Mouse (Mus musculus): ENCODE results near the gene Hist1h4c.

Gene Hist1h4c

DNA sequence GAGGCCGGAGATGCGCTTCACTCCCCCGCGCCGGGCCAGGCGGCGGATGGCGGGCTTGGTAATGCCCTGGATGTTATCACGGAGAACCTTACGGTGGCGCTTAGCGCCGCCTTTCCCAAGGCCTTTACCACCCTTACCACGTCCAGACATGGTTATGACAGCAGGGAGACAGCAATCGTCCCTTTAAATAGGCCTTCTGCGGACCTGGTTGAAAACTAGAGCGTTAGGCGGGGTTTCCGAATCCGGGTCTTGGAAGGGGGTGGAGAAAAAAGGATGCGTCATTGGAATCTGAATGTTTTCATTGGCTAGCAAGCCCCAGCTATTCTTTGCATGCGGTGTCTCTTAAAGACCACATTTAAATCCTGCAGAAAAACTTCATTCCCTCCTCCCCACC is at the start of gene Hist1h4c:
Hist1h4c (minus strand) TSS at position 155 of the 394 bp plus-strand sequence.
- DNase-seq: peak; percentile 93

DNA sequence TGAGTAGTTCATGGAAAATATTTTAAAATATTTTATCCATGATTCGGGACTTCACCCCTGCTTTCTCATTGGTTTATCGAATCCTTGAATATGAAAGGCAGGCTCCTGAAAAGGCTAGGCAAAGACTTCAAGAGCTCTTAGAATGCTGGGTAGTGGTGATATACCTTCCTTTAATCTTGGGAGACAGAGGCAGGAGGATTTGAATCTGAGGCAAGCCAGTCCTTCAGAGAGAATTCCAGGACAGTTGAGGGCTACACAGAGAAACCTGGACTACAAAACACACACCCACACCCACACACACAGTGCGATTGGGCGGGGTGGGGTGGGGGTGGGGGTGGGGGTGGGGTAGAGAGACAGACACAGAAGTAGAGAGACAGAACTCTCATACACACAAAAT is 49.6 kb upstream of the Hist1h4c start:
- no peak for DNase-seq

DNA sequence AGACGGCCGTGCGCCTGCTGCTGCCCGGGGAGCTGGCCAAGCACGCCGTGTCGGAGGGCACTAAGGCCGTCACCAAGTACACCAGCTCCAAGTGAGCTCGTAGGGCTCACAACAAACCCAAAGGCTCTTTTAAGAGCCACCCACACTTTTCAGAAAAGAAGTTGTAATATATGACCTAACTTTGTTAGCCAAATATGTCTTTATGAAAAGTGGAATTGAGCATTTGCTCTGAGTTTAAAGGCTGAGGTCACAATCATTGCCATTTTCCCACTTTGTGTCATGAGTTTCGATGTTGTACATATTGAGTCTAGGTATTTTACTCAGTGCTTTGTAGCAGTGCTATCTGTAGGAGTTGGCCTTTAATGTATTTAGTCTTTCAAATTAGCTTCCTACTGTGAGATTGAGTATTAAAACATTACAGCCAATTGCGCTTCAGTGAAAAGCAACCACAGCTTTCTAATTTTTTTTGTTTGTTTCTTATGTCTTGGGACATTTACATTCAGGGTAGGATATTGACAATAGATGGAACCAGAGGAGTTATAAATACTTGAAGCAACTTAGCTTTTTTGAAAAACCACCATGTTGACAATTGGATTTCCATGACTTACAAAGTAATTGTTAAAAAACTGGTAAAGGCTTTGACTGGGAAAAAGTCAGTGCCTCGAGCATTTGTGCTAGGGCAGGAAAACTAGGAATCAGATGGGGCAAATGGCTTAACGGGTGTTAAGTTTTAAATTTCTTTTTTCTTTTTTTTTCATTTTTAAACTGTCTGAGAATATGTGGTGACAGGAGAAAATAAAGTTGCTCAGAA is 49.0 kb upstream of the Hist1h4c start:
- DNase-seq: no peak

DNA sequence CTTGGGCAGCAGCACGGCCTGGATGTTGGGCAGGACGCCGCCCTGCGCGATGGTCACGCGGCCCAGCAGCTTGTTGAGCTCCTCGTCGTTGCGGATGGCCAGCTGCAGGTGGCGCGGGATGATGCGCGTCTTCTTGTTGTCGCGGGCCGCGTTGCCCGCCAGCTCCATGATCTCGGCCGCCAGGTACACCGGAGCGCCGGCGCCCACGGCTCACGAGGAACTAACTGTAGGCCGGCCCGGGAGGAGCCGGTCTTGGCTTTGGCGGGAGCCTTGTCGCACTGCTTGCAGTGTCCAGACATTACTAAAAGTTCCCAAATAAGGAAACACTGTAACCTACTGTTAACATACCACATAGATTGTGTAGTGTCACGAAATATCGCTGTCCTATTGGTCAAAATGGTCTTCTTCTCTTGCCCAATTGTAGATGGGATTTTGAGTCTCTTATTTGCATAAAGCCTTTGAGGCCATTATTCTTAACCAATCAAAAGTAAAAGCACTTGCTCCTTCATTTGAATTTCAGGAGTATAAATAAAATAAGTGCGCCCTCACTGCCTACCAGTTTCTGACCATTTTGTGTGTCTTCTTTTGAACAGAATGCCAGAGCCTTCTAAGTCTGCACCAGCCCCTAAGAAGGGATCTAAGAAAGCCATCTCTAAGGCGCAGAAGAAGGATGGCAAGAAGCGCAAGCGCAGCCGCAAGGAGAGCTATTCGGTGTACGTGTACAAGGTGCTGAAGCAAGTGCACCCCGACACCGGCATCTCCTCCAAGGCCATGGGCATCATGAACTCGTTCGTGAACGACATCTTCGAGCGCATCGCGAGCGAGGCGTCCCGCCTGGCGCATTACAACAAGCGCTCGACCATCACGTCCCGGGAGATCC is 48.2 kb upstream of the Hist1h4c start, which contains the start of gene Hist1h2bb:
Hist1h2bb (plus strand) TSS at position 534 of the 880 bp plus-strand sequence.
- DNase-seq: peak; percentile 51

DNA sequence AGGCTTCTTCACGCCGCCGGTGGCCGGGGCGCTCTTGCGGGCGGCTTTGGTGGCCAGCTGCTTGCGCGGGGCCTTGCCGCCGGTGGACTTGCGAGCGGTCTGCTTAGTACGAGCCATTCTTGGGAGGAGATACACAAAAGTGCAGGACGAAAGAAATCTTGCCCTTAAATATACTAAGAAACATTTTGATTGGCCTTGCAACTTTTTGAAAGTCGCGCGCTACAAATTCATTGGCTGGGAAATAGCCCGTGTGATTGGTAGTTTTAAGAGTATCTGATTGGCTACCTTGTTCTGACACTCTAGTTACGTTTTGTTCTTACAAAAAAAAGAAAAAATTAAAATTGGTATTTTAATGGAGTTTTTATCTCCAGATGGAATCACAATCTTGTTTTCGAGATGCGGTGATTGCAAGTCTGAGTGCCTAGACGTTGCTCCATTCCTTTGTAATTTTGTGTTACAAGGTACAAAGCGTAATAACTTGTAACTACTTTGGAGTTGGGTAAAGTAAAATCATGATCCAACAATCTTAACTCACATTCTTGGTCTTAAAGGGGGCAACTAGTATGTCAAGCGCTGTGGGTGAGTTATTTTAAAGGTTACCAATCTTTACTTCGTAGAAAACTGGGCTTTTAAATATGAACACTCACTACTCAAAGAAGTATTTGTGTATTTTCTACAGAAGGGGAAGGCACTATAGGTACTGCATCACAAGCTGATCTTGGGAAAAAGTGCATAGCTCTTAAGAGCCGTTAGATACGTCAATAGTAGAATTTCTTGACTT is 47.3 kb upstream of the Hist1h4c start, which contains the start of gene Hist1h3c:
Hist1h3c (minus strand) TSS at position 222 of the 781 bp plus-strand sequence.
- peak; percentile 87 for DNase-seq

DNA sequence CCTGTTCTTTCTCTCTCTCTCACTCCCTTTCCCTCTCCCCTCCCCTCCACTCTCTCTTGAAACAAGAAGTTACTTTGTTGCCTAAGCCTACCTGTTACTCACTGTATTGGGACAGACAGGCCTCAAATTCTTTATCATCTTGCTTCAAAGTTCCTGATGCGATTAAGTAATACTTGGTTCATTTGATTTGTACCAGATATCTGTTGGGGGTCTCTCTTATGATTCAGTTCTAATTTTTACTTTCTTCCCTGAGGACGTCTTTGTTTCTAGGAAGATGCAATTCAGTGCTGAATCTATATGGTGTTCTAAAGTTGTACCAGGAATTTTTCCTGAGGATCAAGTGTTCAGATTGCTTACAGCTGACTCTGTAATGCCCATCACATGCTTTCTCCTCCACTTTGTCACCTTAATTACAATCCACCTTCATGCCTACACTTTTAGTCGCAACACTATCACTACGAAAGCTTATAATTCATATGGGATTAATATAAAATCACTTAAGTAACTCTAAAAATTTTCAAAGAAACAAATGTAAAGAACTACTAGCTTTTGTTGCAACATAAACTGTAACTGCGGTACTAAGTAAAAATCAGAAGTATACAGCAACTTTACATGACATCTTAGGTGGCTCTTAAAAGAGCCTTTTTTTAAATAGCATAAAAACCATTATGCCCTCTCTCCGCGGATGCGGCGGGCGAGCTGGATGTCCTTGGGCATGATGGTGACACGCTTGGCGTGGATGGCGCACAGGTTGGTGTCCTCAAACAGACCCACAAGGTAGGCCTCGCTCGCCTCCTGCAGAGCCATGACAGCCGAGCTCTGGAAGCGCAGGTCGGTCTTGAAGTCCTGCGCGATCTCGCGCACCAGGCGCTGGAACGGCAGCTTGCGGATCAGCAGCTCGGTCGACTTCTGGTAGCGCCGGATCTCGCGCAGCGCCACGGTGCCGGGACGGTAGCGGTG is 46.4 kb upstream of the Hist1h4c start:
- DNase-seq: no peak

DNA sequence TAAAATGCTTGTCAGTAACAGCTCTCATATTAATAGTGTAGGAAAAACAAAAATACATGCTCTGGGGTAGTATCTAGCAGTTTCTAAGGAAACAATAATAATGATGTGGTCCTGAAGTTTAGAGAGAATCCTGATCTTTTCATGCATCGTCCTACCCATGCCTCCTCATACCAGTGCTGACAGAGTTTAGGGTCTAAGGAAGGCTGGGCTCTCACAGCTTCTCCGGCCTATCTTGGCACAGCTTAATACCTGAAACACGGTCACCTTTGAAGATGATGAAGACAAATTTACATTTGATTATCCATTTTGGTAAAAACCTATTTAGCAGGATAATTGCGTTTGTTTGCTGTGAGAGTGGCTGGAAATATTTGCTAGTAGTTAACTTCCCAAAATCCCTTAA is 45.7 kb upstream of the Hist1h4c start:
- no peak for DNase-seq

DNA sequence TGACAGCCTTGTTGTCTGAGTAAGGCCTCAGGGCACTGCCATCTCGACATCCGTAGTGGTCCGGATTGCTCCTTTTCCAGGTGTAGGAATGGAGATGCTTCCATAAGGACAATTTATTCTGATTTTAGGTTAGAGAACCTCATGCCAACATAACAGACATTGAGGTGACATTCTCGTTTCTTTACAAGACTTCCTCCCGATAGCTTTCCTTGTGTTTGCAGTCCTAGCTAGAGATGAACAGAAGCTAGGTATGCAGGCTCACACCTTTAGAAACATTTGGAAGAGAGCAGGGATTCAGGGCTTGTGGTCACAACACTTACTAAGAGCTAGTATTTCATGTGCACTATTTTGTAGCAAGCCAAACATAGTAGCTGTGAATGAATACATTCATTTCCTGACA is 45.0 kb upstream of the Hist1h4c start:
- no peak for DNase-seq

DNA sequence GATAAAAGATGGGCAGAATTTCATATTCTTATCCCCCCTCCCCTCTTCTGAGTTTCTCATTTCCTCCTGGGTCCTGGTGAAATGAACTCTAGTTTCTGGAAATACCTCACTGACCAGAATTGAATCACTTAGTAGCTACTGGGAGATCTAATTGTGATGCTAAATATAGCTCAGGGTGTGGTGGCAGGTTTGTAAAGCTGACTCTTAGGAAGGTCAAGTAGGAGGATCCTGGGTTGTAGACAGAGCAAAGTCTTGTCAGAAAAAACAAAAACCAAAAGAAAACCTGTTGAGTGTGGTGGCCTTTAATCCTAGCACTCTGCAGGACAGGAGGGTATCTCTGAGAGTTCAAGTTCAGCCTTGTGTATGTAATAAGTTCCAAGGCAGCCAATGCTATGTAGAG is 43.8 kb upstream of the Hist1h4c start:
- no peak for DNase-seq

DNA sequence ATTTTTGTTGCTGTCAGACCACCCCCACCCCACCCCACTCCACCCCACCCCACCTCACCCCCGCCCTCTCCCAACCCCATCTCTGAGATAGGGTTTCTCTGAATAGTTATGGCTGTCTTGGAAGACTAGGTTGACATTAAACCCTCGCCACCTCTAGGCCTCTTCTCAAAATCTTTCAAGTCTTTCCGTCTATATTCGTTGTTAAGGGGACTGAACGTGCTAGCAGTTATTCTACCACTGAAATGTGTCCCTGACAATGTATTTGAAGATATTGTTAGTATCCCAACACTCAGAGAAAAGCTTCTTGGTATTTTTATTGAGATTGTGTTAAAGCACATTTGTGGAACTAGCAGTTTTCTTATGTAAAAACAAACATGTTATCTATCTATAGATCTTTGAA is 42.7 kb upstream of the Hist1h4c start:
- DNase-seq: no peak

DNA sequence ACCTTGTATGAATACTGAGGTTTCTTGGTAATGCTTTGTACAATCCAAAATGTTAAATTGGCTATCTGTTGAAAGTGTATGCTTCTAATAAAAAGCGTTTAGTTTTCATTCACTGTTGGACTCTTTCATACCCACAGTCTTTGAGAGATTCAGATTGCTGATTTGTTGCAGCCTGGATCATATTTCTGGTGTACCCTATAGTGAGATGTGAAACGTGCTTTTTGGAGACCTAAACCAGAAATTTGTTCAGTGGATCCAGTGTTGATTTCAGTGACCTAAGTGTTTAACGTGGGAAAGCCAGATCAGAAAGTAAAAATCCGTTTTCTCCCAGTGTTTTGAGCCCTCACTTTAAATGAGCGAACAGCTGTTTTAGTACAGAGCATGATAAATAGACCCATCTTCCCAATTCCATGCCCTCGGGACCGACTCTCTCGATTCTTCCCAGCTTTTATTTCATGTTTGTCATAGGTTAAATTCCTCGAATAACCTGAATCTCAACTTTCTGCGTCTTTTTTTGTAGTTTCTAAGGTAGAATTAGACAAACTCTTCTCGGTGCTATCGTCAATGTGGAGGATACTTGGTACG is 42.1 kb upstream of the Hist1h4c start:
- no peak for DNase-seq

DNA sequence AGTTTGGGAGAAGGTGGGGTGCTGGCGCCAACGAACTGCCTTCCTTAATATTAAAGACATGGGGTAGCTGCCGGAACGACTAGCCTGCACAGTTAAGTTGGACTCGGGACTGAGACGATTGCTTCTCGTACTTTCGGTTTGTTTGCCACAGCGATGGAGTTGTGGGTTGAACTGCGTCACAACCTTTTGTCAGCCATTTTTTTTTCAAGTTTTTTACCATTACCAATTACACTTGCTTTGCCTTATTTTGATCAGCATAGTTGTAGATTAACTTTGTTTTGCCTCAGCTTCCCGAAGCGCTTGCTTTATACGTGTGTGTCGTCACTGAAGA is 41.6 kb upstream of the Hist1h4c start:
- DNase-seq: no peak

DNA sequence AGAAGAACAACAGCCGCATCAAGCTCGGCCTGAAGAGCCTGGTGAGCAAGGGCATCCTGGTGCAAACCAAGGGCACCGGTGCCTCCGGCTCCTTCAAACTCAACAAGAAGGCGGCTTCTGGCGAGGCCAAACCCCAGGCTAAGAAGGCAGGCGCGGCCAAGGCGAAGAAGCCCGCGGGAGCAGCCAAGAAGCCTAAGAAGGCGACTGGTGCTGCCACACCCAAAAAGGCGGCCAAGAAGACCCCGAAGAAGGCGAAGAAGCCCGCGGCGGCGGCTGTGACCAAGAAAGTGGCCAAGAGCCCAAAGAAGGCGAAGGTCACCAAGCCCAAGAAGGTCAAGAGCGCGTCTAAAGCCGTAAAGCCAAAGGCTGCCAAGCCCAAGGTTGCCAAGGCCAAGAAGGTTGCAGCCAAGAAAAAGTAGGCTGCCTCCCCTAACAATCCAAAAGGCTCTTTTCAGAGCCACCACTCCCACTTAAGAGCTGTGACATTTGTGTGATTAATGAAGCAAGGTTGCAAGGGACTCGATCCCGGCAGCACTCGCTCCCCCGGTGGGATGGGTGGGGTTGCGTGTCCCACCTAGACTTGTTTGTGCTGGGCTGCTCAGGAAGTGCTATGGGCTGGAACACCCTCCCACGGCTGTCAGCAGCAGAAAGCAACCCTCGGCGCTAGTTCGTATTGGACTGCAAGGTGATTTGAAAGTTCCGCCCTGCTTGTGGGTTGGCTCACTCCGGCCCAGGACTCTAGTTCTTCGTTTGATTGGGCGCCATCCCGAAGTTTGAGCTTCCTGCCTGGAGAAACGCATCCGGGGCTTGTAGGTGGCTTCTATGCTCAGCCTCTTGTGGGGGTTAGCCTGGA is 41.0 kb upstream of the Hist1h4c start:
- peak; percentile 83 for DNase-seq

DNA sequence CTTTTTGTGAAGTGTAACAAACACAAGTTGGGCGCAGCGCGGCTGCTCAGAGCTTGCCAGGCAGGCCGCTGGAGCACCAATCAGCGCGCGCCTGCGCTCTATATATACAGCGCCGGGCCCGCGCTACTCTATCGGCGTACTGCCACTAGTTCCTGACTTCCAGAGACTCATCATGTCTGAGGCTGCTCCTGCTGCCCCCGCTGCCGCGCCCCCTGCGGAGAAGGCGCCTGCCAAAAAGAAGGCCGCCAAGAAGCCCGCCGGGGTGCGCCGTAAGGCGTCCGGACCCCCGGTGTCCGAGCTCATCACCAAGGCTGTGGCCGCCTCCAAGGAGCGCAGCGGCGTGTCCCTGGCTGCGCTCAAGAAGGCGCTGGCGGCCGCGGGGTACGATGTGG is 40.4 kb upstream of the Hist1h4c start, which contains the start of gene Hist1h1c:
Hist1h1c (plus strand) TSS at position 132 of the 392 bp plus-strand sequence.
- DNase-seq: peak; percentile 84

DNA sequence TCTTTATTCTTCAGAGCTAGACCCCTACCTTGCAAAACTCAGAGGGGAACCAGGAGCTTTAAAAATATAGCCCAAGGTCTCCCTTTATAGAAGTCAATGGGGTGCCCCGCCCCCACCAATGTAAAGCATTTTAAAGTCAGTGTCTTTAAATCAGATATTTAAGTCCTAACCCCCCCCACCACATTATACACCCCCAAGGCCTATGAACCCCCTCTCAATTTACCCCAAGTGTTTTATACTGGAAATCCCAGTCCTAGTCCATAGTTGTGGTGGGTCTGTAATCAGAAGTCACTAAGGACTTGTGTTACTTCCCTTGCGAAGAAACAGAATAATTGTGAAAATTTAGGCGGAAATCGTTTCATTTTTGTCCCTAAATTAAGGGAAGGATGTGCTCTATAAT is 39.8 kb upstream of the Hist1h4c start:
- DNase-seq: no peak

DNA sequence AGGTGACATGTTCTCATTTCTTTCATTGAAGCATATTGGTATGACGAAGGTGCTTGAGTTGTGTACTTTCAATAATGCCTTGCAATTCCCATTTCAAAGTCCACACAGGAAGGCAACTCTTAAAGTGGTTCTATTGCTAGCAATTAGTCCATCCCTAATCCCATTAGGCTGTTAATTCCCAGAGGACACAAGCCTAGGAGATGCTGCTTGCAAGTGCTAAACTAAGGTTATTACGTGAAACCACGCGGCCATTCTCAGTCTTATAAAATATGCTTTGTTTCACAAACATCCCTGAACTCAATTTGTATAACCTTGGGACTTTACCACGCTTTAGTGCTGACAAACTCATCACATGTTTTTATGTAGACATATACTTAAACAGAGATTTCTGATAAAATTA is 38.8 kb upstream of the Hist1h4c start:
- no peak for DNase-seq

DNA sequence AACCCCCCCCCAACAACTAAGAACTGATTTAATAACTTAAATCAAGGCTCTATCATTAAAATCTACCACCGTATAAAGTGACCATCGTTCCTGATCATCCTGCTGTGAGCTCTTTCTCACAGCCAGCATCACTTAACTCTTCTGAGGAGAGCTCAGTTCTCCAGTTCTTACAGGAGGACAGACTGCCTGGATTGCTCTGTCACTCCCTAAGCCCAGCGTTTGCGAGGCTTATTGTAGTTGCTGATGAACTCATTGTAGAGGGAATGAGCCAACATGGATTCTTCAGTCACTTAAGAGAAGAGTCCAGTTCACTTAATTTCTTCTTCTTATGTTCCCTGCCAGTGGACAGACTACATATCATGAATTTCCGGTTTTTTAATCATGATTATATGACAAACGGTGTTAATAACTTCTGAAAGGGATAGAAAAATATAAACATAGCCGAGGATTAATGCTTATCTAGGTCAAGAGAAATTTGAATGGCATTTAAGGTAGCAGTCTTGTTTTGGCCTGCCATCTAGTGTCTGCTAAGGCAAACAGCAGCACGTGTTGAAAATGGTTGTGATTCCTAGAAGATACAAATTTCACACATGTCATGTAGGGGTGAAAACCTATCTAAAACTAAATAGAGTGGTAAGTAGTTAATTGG is 34.0 kb upstream of the Hist1h4c start:
- no peak for DNase-seq

DNA sequence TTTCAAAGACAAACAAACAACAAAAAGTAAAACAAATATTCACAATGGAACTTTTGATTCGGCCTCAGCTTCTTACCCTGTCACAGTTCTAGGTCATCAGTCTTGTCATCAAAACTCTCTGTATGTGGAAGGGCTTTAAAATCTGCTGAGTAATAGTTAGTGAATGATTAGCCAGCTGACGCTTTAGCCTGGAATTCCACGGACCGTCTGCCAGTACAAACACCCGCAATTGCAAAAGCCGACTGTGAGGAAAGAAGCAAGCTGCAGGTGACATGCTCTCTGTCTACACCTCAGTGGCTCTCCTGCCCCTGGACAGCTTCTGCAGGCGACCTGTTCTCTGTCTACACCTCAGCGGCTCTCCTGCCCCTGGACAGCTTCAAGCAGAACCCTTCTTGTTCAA is 32.2 kb upstream of the Hist1h4c start:
- DNase-seq: no peak

DNA sequence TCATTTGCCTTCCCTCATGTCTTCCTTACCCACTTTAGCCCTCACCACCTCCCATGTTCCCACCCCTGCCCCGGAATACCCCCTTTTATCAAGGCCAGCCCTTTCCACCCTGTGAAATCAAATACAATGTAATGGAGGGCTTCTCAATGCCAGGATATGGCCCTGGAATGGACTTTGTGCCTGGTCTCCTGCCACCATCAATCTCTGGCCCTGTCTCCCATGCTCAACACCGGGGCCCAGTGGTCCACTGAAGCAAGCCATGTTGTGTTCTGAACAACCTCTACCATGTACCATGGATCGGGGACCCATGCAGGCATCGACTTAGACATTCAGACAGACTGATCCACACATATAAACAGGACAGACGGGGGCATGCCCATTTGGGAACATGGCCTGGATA is 31.5 kb upstream of the Hist1h4c start:
- DNase-seq: no peak

DNA sequence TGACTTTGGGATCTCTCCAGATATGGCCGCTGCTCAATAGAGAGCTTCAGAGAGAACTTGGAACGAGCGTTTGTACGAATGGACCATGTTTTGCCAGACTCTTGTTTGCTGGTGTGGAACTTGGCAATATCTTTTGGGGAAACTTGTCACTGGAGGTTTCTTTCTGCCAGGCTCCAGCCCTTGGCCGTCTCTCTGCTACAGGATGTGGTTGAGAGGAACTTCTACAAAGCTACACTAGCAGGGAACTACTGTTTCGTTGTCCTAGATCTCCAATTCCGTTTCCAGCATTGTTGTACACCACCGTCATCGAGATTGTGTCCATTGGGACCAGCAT is 30.9 kb upstream of the Hist1h4c start:
- DNase-seq: no peak
